In the genomic region with DNA sequence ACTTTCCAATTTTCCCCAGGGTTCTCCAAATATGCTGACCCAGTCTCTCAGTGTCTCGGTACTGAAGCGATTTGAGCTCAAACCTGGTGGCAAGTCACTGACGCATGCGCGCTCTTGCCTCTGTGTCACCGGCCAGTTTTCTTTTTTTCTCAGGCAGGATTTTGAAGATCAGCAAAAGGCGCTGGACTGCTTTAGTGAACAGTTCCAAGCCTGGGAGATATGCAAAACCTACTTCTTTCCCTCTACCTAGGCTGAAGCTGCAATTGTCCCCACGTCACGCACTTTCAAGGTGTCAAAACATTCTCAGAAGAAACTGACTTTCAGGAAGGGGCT, we compare ENCODE assay signal across 8 mouse cellular contexts. TPM values are rescaled to one million over a fixed set of nuclear protein-coding genes. Genes with fewer than 3 reads are reported as not detected.
DNase-seq lines count a peak whose midpoint lies in the region; ATAC-seq and TF ChIP-seq lines count a peak whose summit lies in the region.

No protein-coding gene starts in this region.

- H3K4me3 ChIP-seq in C2C12 (ENCODE audit: insufficient read depth, poor library complexity, severe bottlenecking): peak overlapping the region; percentile 51
- peak overlapping the region; percentile 70 for H3K4me3 ChIP-seq in embryonic facial prominence, embryonic 12.5 days
- H3K4me3 ChIP-seq in liver, embryonic 12.5 days: peak overlapping the region; percentile 64
- peak overlapping the region; percentile 71 for H3K4me3 ChIP-seq in stomach, embryonic 16.5 days (replicated peaks; ENCODE audit: low read length)

- peak overlapping the region; percentile 91 for H3K4me2 ChIP-seq in embryonic facial prominence, embryonic 12.5 days (replicated peaks)
- peak overlapping the region; percentile 90 for H3K4me2 ChIP-seq in liver, embryonic 12.5 days
- H3K4me2 ChIP-seq in stomach, embryonic 16.5 days (ENCODE audit: low read depth, low read length): peak overlapping the region; percentile 90

- no peaks in the 10 kb centered on the region for H3K79me2 ChIP-seq in C2C12 (ENCODE audit: control insufficient read depth, insufficient read depth)

- peak overlapping the region; percentile 69; the same call in 1 of the 2 replicates for H3K27ac ChIP-seq in embryonic facial prominence, embryonic 12.5 days
- 0 out of 2 replicates have a peak overlapping the region, but pooled peaks have one; percentile 70 for H3K27ac ChIP-seq in liver, embryonic 12.5 days
- peak overlapping the region; percentile 72 for H3K27ac ChIP-seq in stomach, embryonic 16.5 days (ENCODE audit: low read length)

- DNase-seq in adrenal gland, adult 8-10 months: peak; percentile 39
- DNase-seq in heart, adult 9 months (ENCODE audit: low spot score in 2 of 2): peak; percentile 66
- peak; percentile 54 for DNase-seq in kidney, adult 18-20 months

- 0 out of 2 replicates have a peak, but pooled peaks have one; percentile 4 for ATAC-seq in embryonic facial prominence, embryonic 12.5 days (ENCODE audit: insufficient number of reproducible peaks, insufficient read depth, low FRiP score, low TSS enrichment)
- no peak for ATAC-seq in liver, embryonic 12.5 days
- ATAC-seq in monocyte, adult 5-6 weeks (replicated peaks; ENCODE audit: insufficient number of reproducible peaks, low FRiP score, low TSS enrichment, poor library complexity, severe bottlenecking): 0 out of 2 replicates have a peak, but pooled peaks have one; percentile 9
- peak; percentile 26; the same call in 1 of the 2 replicates for ATAC-seq in stomach, embryonic 16.5 days (ENCODE audit: insufficient read depth, low FRiP score)

- no peaks in the 10 kb centered on the region for H3K9me3 ChIP-seq in embryonic facial prominence, embryonic 12.5 days
- no peaks in the 10 kb centered on the region for H3K9me3 ChIP-seq in liver, embryonic 12.5 days (replicated peaks)
- H3K9me3 ChIP-seq in stomach, embryonic 16.5 days (replicated peaks; ENCODE audit: control insufficient read depth, low read length): no peaks in the 10 kb centered on the region

- peak overlapping the region; percentile 44 for H3ac ChIP-seq in C2C12 (ENCODE audit: control insufficient read depth, insufficient read length, low read depth)

- H3K79me3 ChIP-seq in C2C12 (ENCODE audit: low read depth): no peaks in the 10 kb centered on the region

- no peak for TF ChIP-seq CTCF in C2C12 (IDR thresholded peaks at IDR 0.05; ENCODE audit: control insufficient read depth, insufficient read depth, insufficient read length)

- no peaks in the 10 kb centered on the region for H3K36me3 ChIP-seq in C2C12 (ENCODE audit: control insufficient read depth, insufficient read depth)
- no peaks in the 10 kb centered on the region for H3K36me3 ChIP-seq in embryonic facial prominence, embryonic 12.5 days
- no peaks in the 10 kb centered on the region for H3K36me3 ChIP-seq in liver, embryonic 12.5 days
- no peaks in the 10 kb centered on the region for H3K36me3 ChIP-seq in stomach, embryonic 16.5 days (ENCODE audit: control insufficient read depth, insufficient read depth, low read length)

- 1% methylated on average over 9 of the region's 9 CpGs for WGBS in embryonic facial prominence, embryonic 12.5 days
- 0% methylated on average over 9 of the region's 9 CpGs for WGBS in liver, embryonic 12.5 days (ENCODE audit: insufficient replicate concordance)
- under 1% methylated on average over 9 of the region's 9 CpGs for WGBS in stomach, embryonic 16.5 days

- H3K27me3 ChIP-seq in C2C12 (ENCODE audit: control insufficient read depth, insufficient read depth, insufficient read length): no peaks in the 10 kb centered on the region
- peaks cover 6% of the 10 kb centered on the region; the same call in 1 of the 2 replicates for H3K27me3 ChIP-seq in embryonic facial prominence, embryonic 12.5 days
- peaks cover 36% of the 10 kb centered on the region for H3K27me3 ChIP-seq in liver, embryonic 12.5 days (replicated peaks)
- H3K27me3 ChIP-seq in stomach, embryonic 16.5 days (ENCODE audit: control insufficient read depth, insufficient read depth, low read length): no peaks in the 10 kb centered on the region

- H3K4me1 ChIP-seq in embryonic facial prominence, embryonic 12.5 days: no peaks in the 10 kb centered on the region
- H3K4me1 ChIP-seq in liver, embryonic 12.5 days: peaks cover 23% of the 10 kb centered on the region
- peaks cover 10% of the 10 kb centered on the region for H3K4me1 ChIP-seq in stomach, embryonic 16.5 days (ENCODE audit: control insufficient read depth, insufficient read depth, low read length)

- H3K9ac ChIP-seq in embryonic facial prominence, embryonic 12.5 days: peak overlapping the region; percentile 62; the same call in 1 of the 2 replicates
- H3K9ac ChIP-seq in liver, embryonic 12.5 days: peak overlapping the region; percentile 62; the same call in 1 of the 2 replicates
- H3K9ac ChIP-seq in stomach, embryonic 16.5 days (ENCODE audit: low read length): peak overlapping the region; percentile 75

TF ChIP-seq in C2C12, 6 proteins besides CTCF, POLR2A, EP300 and RAD21:
- TF ChIP-seq FOSL1 (IDR thresholded peaks at IDR 0.05; ENCODE audit: insufficient read depth, low read length, poor library complexity, severe bottlenecking): no peak
- no peak for TF ChIP-seq USF1 (IDR thresholded peaks at IDR 0.05; ENCODE audit: low read depth)
- TF ChIP-seq CEBPB (IDR thresholded peaks at IDR 0.05; ENCODE audit: low read depth): no peak
- no peak for TF ChIP-seq MAX (IDR thresholded peaks at IDR 0.05)

RNA-seq across cellular contexts. Expression of gene Vav3, which starts 0.5 kb away (rescaled TPM):
- 2.2 TPM for polyA plus RNA-seq in C2C12 (2012; fragmentation: generic; extraction: Trizol)
- 1 to 10 TPM; 3.3 to 5.0 (median 4.1) TPM for total RNA-seq in adrenal gland, adult 8-10 months (2022)
- polyA plus RNA-seq in embryonic facial prominence, embryonic 12.5 days (2016; fragmentation: Nextera tagmentation; extraction: Ambion mirVana): 7.9 and 8.7 TPM in 2 replicates
- 5.4 and 7.0 TPM in 2 replicates for polyA plus RNA-seq in liver, embryonic 12.5 days (2016; fragmentation: Nextera tagmentation; extraction: Ambion mirVana)
- total RNA-seq in monocyte, adult 5-6 weeks (2017): 78.0 to 89.2 TPM (median 78.1 TPM) in 3 replicates
- polyA plus RNA-seq in stomach, embryonic 16.5 days (2015; fragmentation: Nextera tagmentation; extraction: Ambion mirVana): 20.5 and 27.0 TPM in 2 replicates
